Mouse (Mus musculus) erythroblast, embryonic 14.5 days (primary cell): ENCODE measurements around the gene Zdhhc22.

Experiments
- GATA1 ChIP-seq: IDR thresholded peaks from 2 replicates; pipeline ENCODE4 v1.6.1; 2012; ENCODE audit warnings: low read length, inconsistent platforms, mixed read lengths
- TAL1 ChIP-seq: IDR thresholded peaks from 3 replicates; pipeline ENCODE4 v1.6.1; 2012; ENCODE audit warnings: low read length, inconsistent platforms, mixed read lengths

DNA sequence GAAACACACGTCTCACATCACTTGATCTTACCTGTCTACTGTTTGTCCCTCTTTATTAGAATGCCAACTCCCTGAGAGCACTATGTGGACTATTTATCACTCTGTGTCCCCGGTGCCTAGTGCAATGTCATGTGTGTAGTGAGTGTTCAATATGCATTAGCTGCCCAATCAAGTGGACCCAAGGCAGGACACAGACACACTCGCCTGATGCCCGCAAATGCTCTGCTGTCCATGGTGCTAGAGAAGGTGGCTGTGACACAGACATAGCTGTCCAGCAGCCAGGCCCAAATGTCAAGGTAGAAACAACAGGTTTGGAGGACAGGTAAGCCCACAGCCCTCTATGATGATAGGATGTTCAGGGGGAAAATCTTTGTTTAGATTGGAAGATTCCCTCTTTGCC lies 3.9 kb upstream of the Zdhhc22 start:
- TF ChIP-seq TAL1, result no peak
- TF ChIP-seq GATA1, result no peak
